In genomic region chr13:97669366-97669765, GRCm38 (mm10) we compare ENCODE assay signal across 15 mouse cellular contexts.
A peak's percentile ranks its signal among the peaks of the same experiment; 100 is the strongest.
DNase-seq lines count a peak whose midpoint lies in the region; ATAC-seq and TF ChIP-seq lines count a peak whose summit lies in the region.
"Had no signal": no experiment of that assay in that cellular context is flagged by ENCODE, and none has a peak within 500 bp of the region (broad histone marks: within the 10 kb centered on the region; RNA-seq: fewer than 3 reads in every experiment).

No protein-coding gene starts in this region.

- no peak overlapping the region for H3K4me2 ChIP-seq in midbrain, embryonic 15.5 days
- H3K4me2 ChIP-seq in midbrain, postnatal 0 days (ENCODE audit: low read depth, low read length, poor library complexity, severe bottlenecking), result no peak overlapping the region
- no peak overlapping the region for H3K4me2 ChIP-seq in forebrain, embryonic 15.5 days (replicated peaks)

- no peak for ATAC-seq in midbrain, embryonic 15.5 days (replicated peaks)
- no peak for ATAC-seq in midbrain, postnatal 0 days (ENCODE audit: low FRiP score)
- no peak for ATAC-seq in forebrain, embryonic 15.5 days (replicated peaks)
- ATAC-seq: liver, postnatal 0 days; midbrain, embryonic 16.5 days had no signal

- peak overlapping the region; percentile 61; the same call in 1 of the 2 replicates for H3K27ac ChIP-seq in layer of hippocampus, adult 2 months
- H3K27ac ChIP-seq in midbrain, embryonic 15.5 days, result 0 out of 2 replicates have a peak overlapping the region, but pooled peaks have one; percentile 54
- no peak overlapping the region for H3K27ac ChIP-seq in midbrain, postnatal 0 days (ENCODE audit: low read depth, low read length)
- H3K27ac ChIP-seq in forebrain, embryonic 15.5 days (replicated peaks), result peak overlapping the region; percentile 76

- WGBS in midbrain, embryonic 15.5 days, result 80% methylated on average over 8 of the region's 8 CpGs
- 84% methylated on average over 8 of the region's 8 CpGs for WGBS in midbrain, postnatal 0 days
- WGBS in forebrain, embryonic 15.5 days, result 58% methylated on average over 8 of the region's 8 CpGs

- H3K4me3 ChIP-seq in layer of hippocampus, adult 2 months, result no peak overlapping the region
- no peak overlapping the region for H3K4me3 ChIP-seq in midbrain, embryonic 15.5 days
- no peak overlapping the region for H3K4me3 ChIP-seq in midbrain, postnatal 0 days (ENCODE audit: low read depth, low read length)
- H3K4me3 ChIP-seq in forebrain, embryonic 15.5 days, result no peak overlapping the region

- no peak for DNase-seq in layer of hippocampus, adult 2 months (ENCODE audit: low spot score in 2 of 2)
- DNase-seq in layer of hippocampus, adult 9-10 months (ENCODE audit: low spot score), result no peak
- no peak for DNase-seq in midbrain, postnatal 0 days (ENCODE audit: low spot score)
- no peak for DNase-seq in heart, postnatal 25 days (ENCODE audit: low spot score)
- no peak for DNase-seq in left cerebral cortex, adult 8-10 months (ENCODE audit: low spot score in 2 of 2)
- DNase-seq: adrenal gland, postnatal 25 days; cerebellum, adult 11-12 months; cerebellum, postnatal 36 days; liver, postnatal 0 days; right cerebral cortex, postnatal 25 days; thymus, postnatal 4 days had no signal

- TF ChIP-seq CTCF in layer of hippocampus, adult 2 months (conservative IDR thresholded peaks at IDR 0.05), result no peak
- TF ChIP-seq CTCF in midbrain, postnatal 0 days (IDR thresholded peaks at IDR 0.05), result no peak

- no peaks in the 10 kb centered on the region for H3K9me3 ChIP-seq in midbrain, embryonic 15.5 days
- H3K9me3 ChIP-seq in midbrain, postnatal 0 days (ENCODE audit: low read length), result no peaks in the 10 kb centered on the region
- no peaks in the 10 kb centered on the region for H3K9me3 ChIP-seq in forebrain, embryonic 15.5 days

- intact Hi-C loops in heart, postnatal 25 days (cut with DNase I), result no loop called here

- no peaks in the 10 kb centered on the region for H3K27me3 ChIP-seq in midbrain, embryonic 15.5 days (replicated peaks)
- H3K27me3 ChIP-seq in midbrain, postnatal 0 days (ENCODE audit: insufficient read depth, low read length), result no peaks in the 10 kb centered on the region
- no peaks in the 10 kb centered on the region for H3K27me3 ChIP-seq in forebrain, embryonic 15.5 days
- H3K27me3 ChIP-seq: CH12.LX had no signal

- peaks cover 34% of the 10 kb centered on the region for H3K4me1 ChIP-seq in midbrain, embryonic 15.5 days
- H3K4me1 ChIP-seq in midbrain, postnatal 0 days (ENCODE audit: insufficient read depth, low read length), result peaks cover 10% of the 10 kb centered on the region; the same call in 1 of the 2 replicates
- peaks cover 29% of the 10 kb centered on the region for H3K4me1 ChIP-seq in forebrain, embryonic 15.5 days

- no peaks in the 10 kb centered on the region for H3K36me3 ChIP-seq in midbrain, embryonic 15.5 days (replicated peaks)
- no peaks in the 10 kb centered on the region for H3K36me3 ChIP-seq in midbrain, postnatal 0 days (ENCODE audit: insufficient read depth, low read length)
- no peaks in the 10 kb centered on the region for H3K36me3 ChIP-seq in forebrain, embryonic 15.5 days

- H3K9ac ChIP-seq in midbrain, embryonic 15.5 days, result no peak overlapping the region
- H3K9ac ChIP-seq in midbrain, postnatal 0 days (replicated peaks; ENCODE audit: low read length, poor library complexity, severe bottlenecking), result no peak overlapping the region
- H3K9ac ChIP-seq in forebrain, embryonic 15.5 days (replicated peaks), result no peak overlapping the region
- H3K9ac ChIP-seq: liver, postnatal 0 days had no signal
